Mouse (Mus musculus): ENCODE results near the gene Mrgpre. TPM values are rescaled to one million over a fixed set of nuclear protein-coding genes. Genes with fewer than 3 reads are reported as not detected.

Mrgpre gene
- polyA plus RNA-seq, 1 experiment from 2014 or later = 2.3 TPM

DNA sequence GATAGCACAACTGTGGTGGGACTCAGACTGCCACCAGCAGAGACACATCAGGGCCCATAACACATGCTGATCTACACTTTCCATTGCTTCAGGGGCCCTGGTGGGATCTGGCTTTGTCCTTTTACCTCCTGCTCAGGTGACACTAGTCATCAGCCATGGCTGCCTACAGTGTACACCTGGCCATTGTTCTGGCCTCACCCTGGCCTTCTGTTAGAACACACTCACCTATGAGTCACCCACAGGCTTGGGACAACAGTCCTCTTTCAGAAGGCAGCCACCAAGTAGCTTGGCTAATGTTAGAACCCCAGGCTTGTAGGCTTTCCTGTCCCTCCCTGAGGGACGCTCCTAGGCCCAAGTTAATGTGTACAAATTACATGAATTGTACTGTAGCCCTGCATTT lies 16.5 kb upstream of the Mrgpre start:
- Histone ChIP-seq H3K9me3 (ENCODE audit: control insufficient read depth, low read length) (no peaks in the 10 kb centered on the region), H3K4me3 (ENCODE audit: control insufficient read depth in 1 of 2, insufficient read depth in 1 of 2, low read depth in 1 of 2, low read length in 2 of 2) (no peak overlapping the region), H3K36me3 (ENCODE audit: control insufficient read depth, insufficient read depth, low read length) (peaks cover 93% of the 10 kb centered on the region), H3K9ac (ENCODE audit: low read length) (no peak overlapping the region), H3K4me2 (ENCODE audit: low read length) (no peak overlapping the region), H3K27me3 (ENCODE audit: control insufficient read depth, insufficient read depth, low read length) (no peaks in the 10 kb centered on the region), H3K27ac (replicated peaks in 1 of 2; ENCODE audit: control insufficient read depth in 1 of 2, insufficient read depth in 1 of 2, low read depth in 2 of 2, low read length in 2 of 2) (no peak overlapping the region), H3K4me1 (ENCODE audit: control insufficient read depth in 2 of 2, insufficient read depth in 2 of 2, low read length in 2 of 2) (no peaks in the 10 kb centered on the region)
- ATAC-seq (ENCODE audit: insufficient number of reproducible peaks, insufficient read depth, low FRiP score, low read depth) = no peak
- 89% methylated on average over 1 of the region's 1 CpGs for WGBS

GRCm38 (mm10) chr7:143798783-143799182 lies 14.5 kb upstream of the Mrgpre start:
- Histone ChIP-seq H3K4me1 (ENCODE audit: control insufficient read depth in 2 of 2, insufficient read depth in 2 of 2, low read length in 2 of 2) (no peaks in the 10 kb centered on the region), H3K27me3 (ENCODE audit: control insufficient read depth, insufficient read depth, low read length) (no peaks in the 10 kb centered on the region), H3K36me3 (ENCODE audit: control insufficient read depth, insufficient read depth, low read length) (peaks cover 88% of the 10 kb centered on the region), H3K9me3 (ENCODE audit: control insufficient read depth, low read length) (no peaks in the 10 kb centered on the region), H3K27ac (replicated peaks in 1 of 2; ENCODE audit: control insufficient read depth in 1 of 2, insufficient read depth in 1 of 2, low read depth in 2 of 2, low read length in 2 of 2) (no peak overlapping the region), H3K4me2 (ENCODE audit: low read length) (no peak overlapping the region), H3K4me3 (ENCODE audit: control insufficient read depth in 1 of 2, insufficient read depth in 1 of 2, low read depth in 1 of 2, low read length in 2 of 2) (no peak overlapping the region), H3K9ac (ENCODE audit: low read length) (no peak overlapping the region)
- ATAC-seq (ENCODE audit: insufficient number of reproducible peaks, insufficient read depth, low FRiP score, low read depth) = no peak
- 76% methylated on average over 4 of the region's 4 CpGs for WGBS

- WGBS = 44% methylated on average over 4 of the region's 4 CpGs
- ATAC-seq (ENCODE audit: insufficient number of reproducible peaks, insufficient read depth, low FRiP score, low read depth) = no peak
These were observed 8.8 kb upstream of the Mrgpre start for GRCm38 (mm10) chr7:143793121-143793520.

DNA sequence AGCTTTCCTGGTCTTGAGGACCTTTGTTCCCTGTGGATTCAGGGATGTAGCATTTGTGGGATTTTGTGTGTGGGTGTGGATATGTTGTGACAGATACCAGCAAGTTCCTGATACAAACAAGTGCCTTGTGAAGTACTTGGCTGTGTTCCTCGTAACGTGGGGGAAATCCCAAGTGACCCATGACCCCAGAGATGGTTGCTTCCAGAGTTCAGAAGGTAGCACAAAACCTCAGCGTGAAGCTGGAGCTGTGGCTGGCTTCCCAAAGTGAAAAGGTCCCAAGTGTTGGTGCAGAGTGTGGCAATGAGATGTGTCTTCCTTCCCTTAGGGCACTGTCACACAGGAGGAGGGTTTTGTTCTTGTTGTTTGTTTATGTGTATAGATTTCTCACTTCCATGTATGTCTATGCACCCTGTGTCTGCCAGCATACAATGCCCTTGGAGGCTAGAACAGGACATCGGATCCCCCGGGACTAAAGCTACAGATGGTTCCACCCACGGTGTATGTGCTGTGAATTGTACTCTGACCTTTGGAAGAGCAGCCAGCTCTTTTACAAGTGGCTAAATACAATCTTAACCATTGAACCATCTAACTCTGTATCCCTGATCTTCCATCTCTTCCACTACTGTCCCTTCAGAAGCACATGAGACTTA lies 8.2 kb upstream of the Mrgpre start:
- ATAC-seq (ENCODE audit: insufficient number of reproducible peaks, insufficient read depth, low FRiP score, low read depth) = no peak
- Histone ChIP-seq H3K9me3 (ENCODE audit: control insufficient read depth, low read length) (peaks cover 4% of the 10 kb centered on the region; the same call in 1 of the 2 replicates), H3K27ac (replicated peaks in 1 of 2; ENCODE audit: control insufficient read depth in 1 of 2, insufficient read depth in 1 of 2, low read depth in 2 of 2, low read length in 2 of 2) (no peak overlapping the region), H3K36me3 (ENCODE audit: control insufficient read depth, insufficient read depth, low read length) (peaks cover 25% of the 10 kb centered on the region), H3K9ac (ENCODE audit: low read length) (no peak overlapping the region), H3K27me3 (ENCODE audit: control insufficient read depth, insufficient read depth, low read length) (no peaks in the 10 kb centered on the region), H3K4me3 (ENCODE audit: control insufficient read depth in 1 of 2, insufficient read depth in 1 of 2, low read depth in 1 of 2, low read length in 2 of 2) (no peak overlapping the region), H3K4me1 (ENCODE audit: control insufficient read depth in 2 of 2, insufficient read depth in 2 of 2, low read length in 2 of 2) (no peaks in the 10 kb centered on the region), H3K4me2 (ENCODE audit: low read length) (no peak overlapping the region)
- 68% methylated on average over 6 of the region's 6 CpGs for WGBS

More at GRCm38 (mm10) chr7:143793121-143793520, 8.8 kb upstream of the Mrgpre start:
- H3K36me3 ChIP-seq (ENCODE audit: control insufficient read depth, insufficient read depth, low read length) = peaks cover 32% of the 10 kb centered on the region
- H3K4me1 ChIP-seq (ENCODE audit: control insufficient read depth in 2 of 2, insufficient read depth in 2 of 2, low read length in 2 of 2) = no peaks in the 10 kb centered on the region
- peaks cover 4% of the 10 kb centered on the region; the same call in 1 of the 2 replicates for H3K9me3 ChIP-seq (ENCODE audit: control insufficient read depth, low read length)
- H3K27me3 ChIP-seq (ENCODE audit: control insufficient read depth, insufficient read depth, low read length) = no peaks in the 10 kb centered on the region
- no peak overlapping the region for H3K4me2 ChIP-seq (ENCODE audit: low read length)
- H3K27ac ChIP-seq (replicated peaks in 1 of 2; ENCODE audit: control insufficient read depth in 1 of 2, insufficient read depth in 1 of 2, low read depth in 2 of 2, low read length in 2 of 2) = no peak overlapping the region
- H3K9ac ChIP-seq (ENCODE audit: low read length) = no peak overlapping the region
- H3K4me3 ChIP-seq (ENCODE audit: control insufficient read depth in 1 of 2, insufficient read depth in 1 of 2, low read depth in 1 of 2, low read length in 2 of 2) = no peak overlapping the region

- 20% methylated on average over 5 of the region's 6 CpGs for WGBS
These were observed 813 bp downstream of the Mrgpre start for GRCm38 (mm10) chr7:143783378-143783995.

DNA sequence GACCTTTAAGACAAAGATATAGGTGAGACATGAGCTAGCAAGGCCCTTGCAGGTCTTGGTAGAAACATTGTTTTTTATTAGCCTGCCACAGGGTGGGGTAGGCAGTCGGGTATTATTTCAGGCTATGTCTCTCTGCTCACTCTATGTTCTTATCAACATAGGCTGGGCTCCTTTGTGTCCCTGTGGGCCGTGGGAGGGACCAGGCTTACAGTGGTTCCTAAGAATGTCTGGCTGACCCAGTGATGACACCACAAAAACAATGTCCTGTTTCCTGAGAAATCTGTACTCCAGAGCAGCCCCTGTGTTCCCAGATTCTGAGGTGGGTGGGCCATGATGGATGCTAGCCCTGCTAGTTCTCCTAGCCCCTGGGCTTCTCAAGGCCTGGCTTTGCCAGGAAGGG lies 6.9 kb downstream of the Mrgpre start:
- Histone ChIP-seq H3K9me3 (ENCODE audit: control insufficient read depth, low read length) (no peaks in the 10 kb centered on the region), H3K36me3 (ENCODE audit: control insufficient read depth, insufficient read depth, low read length) (no peaks in the 10 kb centered on the region), H3K27ac (replicated peaks in 1 of 2; ENCODE audit: control insufficient read depth in 1 of 2, insufficient read depth in 1 of 2, low read depth in 2 of 2, low read length in 2 of 2) (no peak overlapping the region), H3K9ac (ENCODE audit: low read length) (no peak overlapping the region), H3K27me3 (ENCODE audit: control insufficient read depth, insufficient read depth, low read length) (no peaks in the 10 kb centered on the region), H3K4me2 (ENCODE audit: low read length) (no peak overlapping the region), H3K4me1 (ENCODE audit: control insufficient read depth in 2 of 2, insufficient read depth in 2 of 2, low read length in 2 of 2) (peaks cover 0 to 6% of the 10 kb centered on the region in 2 experiments; a peak in 2 of 4 replicates), H3K4me3 (ENCODE audit: control insufficient read depth in 1 of 2, insufficient read depth in 1 of 2, low read depth in 1 of 2, low read length in 2 of 2) (no peak overlapping the region)
- WGBS = 14% methylated on average over 2 of the region's 2 CpGs
- 0 out of 2 replicates have a peak, but pooled peaks have one; percentile 37 for ATAC-seq (ENCODE audit: insufficient number of reproducible peaks, insufficient read depth, low FRiP score, low read depth)

More at GRCm38 (mm10) chr7:143783378-143783995, 813 bp downstream of the Mrgpre start:
- no peaks in the 10 kb centered on the region for H3K9me3 ChIP-seq (ENCODE audit: control insufficient read depth, low read length)
- H3K27me3 ChIP-seq (ENCODE audit: control insufficient read depth, insufficient read depth, low read length) = no peaks in the 10 kb centered on the region
- 0 out of 2 replicates have a peak, but pooled peaks have one; percentile 16 for ATAC-seq (ENCODE audit: insufficient number of reproducible peaks, insufficient read depth, low FRiP score, low read depth)
- peaks cover 18 to 22% of the 10 kb centered on the region in 2 experiments; a peak in 3 of 4 replicates for H3K4me1 ChIP-seq (ENCODE audit: control insufficient read depth in 2 of 2, insufficient read depth in 2 of 2, low read length in 2 of 2)
- H3K27ac ChIP-seq (replicated peaks in 1 of 2; ENCODE audit: control insufficient read depth in 1 of 2, insufficient read depth in 1 of 2, low read depth in 2 of 2, low read length in 2 of 2) = peak overlapping the region; percentile 59 to 61
- H3K9ac ChIP-seq (ENCODE audit: low read length) = peak overlapping the region; percentile 16
- H3K4me2 ChIP-seq (ENCODE audit: low read length) = peak overlapping the region; percentile 59
- H3K4me3 ChIP-seq (ENCODE audit: control insufficient read depth in 1 of 2, insufficient read depth in 1 of 2, low read depth in 1 of 2, low read length in 2 of 2) = peak overlapping the region; percentile 33 to 53
- no peaks in the 10 kb centered on the region for H3K36me3 ChIP-seq (ENCODE audit: control insufficient read depth, insufficient read depth, low read length)

GRCm38 (mm10) chr7:143776137-143776536 lies 8.2 kb downstream of the Mrgpre start:
- Histone ChIP-seq H3K27ac (replicated peaks in 1 of 2; ENCODE audit: control insufficient read depth in 1 of 2, insufficient read depth in 1 of 2, low read depth in 2 of 2, low read length in 2 of 2) (no peak overlapping the region), H3K4me1 (ENCODE audit: control insufficient read depth in 2 of 2, insufficient read depth in 2 of 2, low read length in 2 of 2) (peaks cover 0 to 6% of the 10 kb centered on the region in 2 experiments; a peak in 2 of 4 replicates), H3K36me3 (ENCODE audit: control insufficient read depth, insufficient read depth, low read length) (no peaks in the 10 kb centered on the region), H3K9me3 (ENCODE audit: control insufficient read depth, low read length) (no peaks in the 10 kb centered on the region), H3K27me3 (ENCODE audit: control insufficient read depth, insufficient read depth, low read length) (no peaks in the 10 kb centered on the region), H3K4me2 (ENCODE audit: low read length) (no peak overlapping the region), H3K4me3 (ENCODE audit: control insufficient read depth in 1 of 2, insufficient read depth in 1 of 2, low read depth in 1 of 2, low read length in 2 of 2) (no peak overlapping the region), H3K9ac (ENCODE audit: low read length) (no peak overlapping the region)
- 31% methylated on average over 3 of the region's 3 CpGs for WGBS
- no peak for ATAC-seq (ENCODE audit: insufficient number of reproducible peaks, insufficient read depth, low FRiP score, low read depth)

All from heart, embryonic 14.5 days (tissue).